Mouse (Mus musculus) ES-CJ7 (cell line): ENCODE measurements around the gene Bicdl1.

Experiments
- DNase-seq: peaks from one replicate; pipeline ENCODE4 v3.0.0; 2011; ENCODE audit warnings: low read depth, low spot score

Gene Bicdl1

DNA sequence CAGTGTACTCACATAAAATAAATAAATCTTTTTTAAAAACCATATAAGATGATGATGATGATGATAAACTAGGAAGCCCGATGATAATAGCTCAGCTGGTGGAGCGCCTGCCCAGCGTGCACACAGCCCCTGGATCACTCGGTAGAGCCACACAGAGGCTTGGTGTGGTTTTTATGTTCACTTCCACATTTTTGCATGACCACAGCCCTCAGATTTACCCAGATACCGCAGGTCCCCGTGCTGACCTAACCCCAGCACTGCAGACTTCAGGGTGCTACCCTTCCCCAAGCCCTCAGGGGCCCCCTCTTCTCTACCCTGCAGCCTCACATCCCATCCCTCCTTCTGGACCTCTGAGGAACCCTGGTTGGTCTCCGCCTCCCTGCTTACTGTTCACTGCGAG is 103.3 kb downstream of the Bicdl1 start:
- DNase-seq: no peak

DNA sequence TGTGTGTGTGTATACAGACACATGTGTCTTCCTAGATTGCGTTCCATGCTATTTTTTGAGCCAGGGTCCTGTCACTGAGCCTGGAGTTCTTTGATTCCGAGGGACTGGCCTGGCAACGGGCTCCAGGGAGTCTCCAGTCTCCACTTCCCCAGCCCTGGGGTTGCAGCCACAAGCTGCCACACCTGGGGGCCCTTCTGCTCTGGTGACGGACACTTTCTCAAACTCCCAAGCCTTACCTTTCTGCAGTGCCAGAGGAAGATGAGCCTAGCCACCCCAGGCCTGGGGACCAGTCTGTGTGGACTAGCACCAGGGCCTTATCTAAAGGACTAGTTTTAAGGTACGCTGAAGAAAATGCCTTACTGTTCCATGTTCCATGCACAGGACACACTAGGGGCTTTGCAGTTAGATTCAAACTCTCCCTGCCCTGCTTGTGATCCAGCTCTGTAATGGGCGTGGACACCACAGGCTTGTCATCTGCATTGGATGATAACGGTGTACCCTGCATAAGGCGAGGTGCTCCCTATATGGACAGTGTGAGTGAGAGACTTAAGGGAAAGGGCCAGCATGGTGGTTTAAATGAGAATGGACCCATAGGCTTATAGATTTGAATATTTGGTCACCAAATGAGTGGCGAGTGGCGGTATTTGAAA is 105.1 kb downstream of the Bicdl1 start:
- DNase-seq: no peak

DNA sequence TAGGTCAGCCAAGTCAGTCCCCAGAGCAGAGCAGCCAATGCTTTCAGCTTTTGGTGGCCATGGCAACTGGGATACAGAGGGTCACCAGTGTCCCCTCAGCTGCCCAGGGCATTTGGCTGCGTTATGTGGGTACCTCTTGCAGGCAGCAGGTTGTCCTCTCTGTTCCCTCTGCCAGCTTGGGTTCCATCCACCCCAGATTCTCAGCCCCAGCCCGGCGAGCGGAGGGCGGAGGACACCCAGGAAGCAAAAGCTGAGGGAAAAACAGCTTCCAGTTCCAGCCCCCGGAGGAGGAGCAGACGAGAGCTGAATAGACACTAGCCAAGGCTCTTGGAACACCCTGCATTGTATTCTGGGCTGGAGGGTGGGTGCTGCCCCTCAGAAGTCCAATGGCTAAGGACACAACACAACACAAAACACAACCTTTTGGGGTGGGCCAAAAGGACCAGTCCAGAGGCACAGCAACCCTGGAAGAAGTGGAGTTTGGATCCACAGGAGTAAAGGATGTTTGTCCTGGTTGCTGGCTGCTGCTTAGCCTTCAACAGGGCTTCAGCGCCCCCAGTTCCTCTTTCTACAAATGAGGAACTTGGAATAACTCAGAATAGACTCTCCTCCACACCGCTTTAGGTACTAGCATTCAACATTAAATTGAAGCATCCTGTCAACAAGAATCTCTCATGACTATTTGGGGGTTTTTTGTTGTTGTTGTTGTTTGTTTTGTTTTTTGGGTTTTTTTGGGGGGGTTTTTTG is 107.6 kb downstream of the Bicdl1 start:
- DNase-seq: no peak

DNA sequence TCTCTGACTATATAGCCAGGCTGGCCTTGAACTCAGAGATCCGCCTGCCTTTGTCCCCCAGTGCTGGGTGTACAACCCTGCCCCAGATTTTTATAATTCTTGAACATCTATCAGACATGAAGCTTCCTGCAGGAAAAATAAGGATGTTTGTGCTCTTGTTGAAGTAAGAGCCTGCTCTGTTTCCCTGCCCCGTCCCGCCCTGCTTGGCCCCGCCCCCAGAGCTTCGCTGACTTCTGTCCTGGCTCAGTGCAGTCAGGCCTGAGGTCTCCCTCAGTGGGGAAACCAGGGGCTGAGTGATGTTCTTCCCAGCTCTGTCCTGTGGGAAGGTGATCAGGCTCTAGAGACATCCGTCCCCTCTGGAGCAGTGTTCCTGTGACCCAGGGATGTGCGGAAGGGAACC is 108.7 kb downstream of the Bicdl1 start:
- peak; percentile 26 for DNase-seq

DNA sequence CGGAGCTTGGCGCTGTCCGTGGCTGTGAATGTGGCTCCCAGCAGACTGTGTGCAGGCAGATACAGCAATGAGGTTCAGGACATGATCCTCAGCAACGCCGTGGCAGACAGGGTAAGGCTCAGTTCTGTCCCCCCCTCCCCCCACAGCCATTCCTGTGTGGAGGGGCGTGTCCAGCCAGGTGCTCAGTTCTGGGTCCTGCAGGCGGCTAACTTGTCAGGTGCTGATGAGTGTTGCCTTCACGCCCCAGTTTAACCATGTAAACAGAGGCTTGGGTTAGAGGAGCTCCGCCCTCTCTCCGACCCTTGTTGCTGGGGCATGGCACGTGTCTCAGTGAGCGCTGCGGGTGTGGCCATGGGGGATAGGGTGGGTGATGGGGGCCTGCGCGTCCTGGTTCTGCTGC is 111.7 kb downstream of the Bicdl1 start:
- peak; percentile 27 for DNase-seq

DNA sequence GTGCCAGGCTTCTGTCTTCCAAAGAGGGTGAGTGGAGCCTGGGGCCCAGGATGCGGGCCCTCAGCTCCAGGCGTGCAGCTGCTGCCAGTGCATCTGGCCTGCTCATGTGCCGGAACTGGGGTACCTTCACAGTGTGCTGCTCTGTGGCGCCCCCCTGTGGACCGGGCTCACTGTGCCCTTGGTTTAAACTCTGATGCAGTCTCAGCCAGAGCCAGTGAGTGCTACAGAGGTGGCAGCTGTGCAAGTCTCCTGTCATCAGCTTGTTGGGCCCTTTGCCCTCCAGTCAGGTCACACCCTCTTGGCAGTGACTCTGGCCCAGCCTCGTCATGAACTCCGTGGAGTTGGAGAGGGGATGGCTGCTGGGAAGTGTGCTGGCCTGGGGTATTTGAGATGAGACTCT is 116.5 kb downstream of the Bicdl1 start:
- DNase-seq: peak; percentile 56

DNA sequence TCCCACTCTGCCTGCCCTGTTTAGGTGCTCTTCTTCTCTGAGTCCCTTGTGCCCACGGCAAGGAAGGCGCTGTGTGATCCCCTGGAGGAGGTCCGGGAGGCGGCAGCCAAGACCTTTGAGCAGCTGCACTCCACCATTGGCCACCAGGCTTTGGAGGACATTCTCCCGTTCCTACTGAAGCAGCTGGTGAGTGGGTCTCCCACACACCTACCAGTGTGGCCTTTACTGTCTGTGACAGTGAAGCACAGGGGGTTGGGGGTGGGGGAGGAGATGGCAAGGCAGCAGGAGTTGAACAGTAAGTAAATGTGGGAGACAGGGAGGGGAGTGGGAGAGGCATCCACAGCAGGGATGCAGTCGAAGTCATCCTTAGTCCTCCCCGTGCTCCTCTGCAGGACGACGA is 118.1 kb downstream of the Bicdl1 start:
- no peak for DNase-seq

DNA sequence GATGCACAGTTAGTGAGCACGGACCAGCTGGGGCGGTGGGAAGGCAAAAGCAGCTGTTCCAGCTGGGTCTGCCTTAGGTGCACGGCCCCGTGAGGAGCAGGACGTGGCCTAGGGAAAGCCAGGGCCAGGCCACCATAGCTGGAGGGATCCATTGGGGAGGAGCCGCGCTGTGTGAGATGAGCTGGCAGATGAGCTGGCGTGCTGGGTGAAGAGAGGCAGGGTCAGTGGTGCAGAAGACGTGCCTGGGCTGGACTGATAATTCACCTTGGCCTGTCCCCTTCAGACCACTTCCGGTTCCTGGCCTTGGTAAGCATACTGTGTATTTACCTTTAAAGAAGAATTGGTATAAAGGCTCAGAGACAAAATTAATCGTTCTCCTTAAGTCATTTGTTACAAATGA is 119.9 kb downstream of the Bicdl1 start:
- DNase-seq: no peak

DNA sequence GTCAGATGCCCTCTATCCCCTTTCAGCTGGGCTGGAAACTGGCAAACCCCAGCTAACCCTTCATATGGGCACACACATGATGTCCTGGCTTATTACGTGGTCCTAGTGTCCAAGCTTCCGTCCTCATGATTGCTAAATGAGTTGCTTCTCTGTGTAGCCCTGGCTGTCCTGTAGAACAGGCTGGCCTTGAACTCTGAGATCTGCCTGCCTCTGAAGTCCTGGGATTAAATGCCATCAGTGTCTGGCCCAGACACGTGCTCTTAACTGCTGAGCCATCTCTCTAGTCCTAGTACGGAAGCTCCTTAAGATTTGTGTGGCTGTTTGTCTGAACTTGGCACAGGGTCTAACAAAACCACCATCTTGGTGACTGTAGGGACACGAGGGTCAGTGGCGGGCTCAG is 127.9 kb downstream of the Bicdl1 start:
- no peak for DNase-seq
